Comparison of ENCODE assay signal across 8 mouse cellular contexts in genomic region chr13:35026879-35027278, GRCm38 (mm10). TPM values are rescaled to one million over a fixed set of nuclear protein-coding genes. Genes with fewer than 3 reads are reported as not detected.
DNase-seq lines count a peak whose midpoint lies in the region; ATAC-seq lines count a peak whose summit lies in the region.

Gene Eci2 (minus strand): TSS chr13:35027096.

- no peak within 1 kb of the TSS for H3K27ac ChIP-seq in embryonic facial prominence, embryonic 14.5 days (replicated peaks; ENCODE audit: low read depth, low read length)
- H3K27ac ChIP-seq in heart, embryonic 12.5 days (ENCODE audit: poor library complexity, severe bottlenecking), result no peak within 1 kb of the TSS
- no peak within 1 kb of the TSS for H3K27ac ChIP-seq in kidney, embryonic 15.5 days
- H3K27ac ChIP-seq in liver, embryonic 16.5 days (ENCODE audit: low read length), result no peak within 1 kb of the TSS
- H3K27ac ChIP-seq in neural tube, embryonic 13.5 days (replicated peaks), result no peak within 1 kb of the TSS

- no peaks in the 10 kb centered on the region for H3K36me3 ChIP-seq in embryonic facial prominence, embryonic 14.5 days (ENCODE audit: control insufficient read depth, insufficient read depth, low read length)
- no peaks in the 10 kb centered on the region for H3K36me3 ChIP-seq in heart, embryonic 12.5 days
- no peaks in the 10 kb centered on the region for H3K36me3 ChIP-seq in kidney, embryonic 15.5 days
- H3K36me3 ChIP-seq in liver, embryonic 16.5 days (ENCODE audit: control insufficient read depth, insufficient read depth), result no peaks in the 10 kb centered on the region
- no peaks in the 10 kb centered on the region for H3K36me3 ChIP-seq in neural tube, embryonic 13.5 days

- ATAC-seq in embryonic facial prominence, embryonic 14.5 days (ENCODE audit: low read depth), result no peak
- no peak for ATAC-seq in heart, embryonic 12.5 days (ENCODE audit: insufficient number of reproducible peaks, low FRiP score)
- no peak for ATAC-seq in kidney, embryonic 15.5 days (replicated peaks; ENCODE audit: low FRiP score)
- no peak for ATAC-seq in liver, embryonic 16.5 days (ENCODE audit: low read depth)
- ATAC-seq in neural tube, embryonic 13.5 days (ENCODE audit: low read depth), result no peak

- DNase-seq in CD4-positive helper T cell, adult 2 months (ENCODE audit: low read depth, low spot score), result peak; percentile 56
- peak; percentile 82 for DNase-seq in R1 (ENCODE audit: low read depth, low spot score)
- peak; percentile 56 for DNase-seq in embryonic facial prominence, embryonic 14.5 days (ENCODE audit: low spot score)
- DNase-seq in frontal cortex, postnatal 14 days (ENCODE audit: low spot score in 2 of 2), result no peak

- H3K4me3 ChIP-seq in embryonic facial prominence, embryonic 14.5 days (ENCODE audit: low read depth, low read length), result peak within 1 kb of the TSS; percentile 25
- H3K4me3 ChIP-seq in heart, embryonic 12.5 days, result peak within 1 kb of the TSS; percentile 40
- peak within 1 kb of the TSS; percentile 26 for H3K4me3 ChIP-seq in kidney, embryonic 15.5 days (replicated peaks)
- H3K4me3 ChIP-seq in liver, embryonic 16.5 days (ENCODE audit: low read depth, low read length), result no peak within 1 kb of the TSS; the same call in 1 of the 2 replicates
- H3K4me3 ChIP-seq in neural tube, embryonic 13.5 days, result peak within 1 kb of the TSS; percentile 14; the same call in 1 of the 2 replicates

- H3K4me1 ChIP-seq in embryonic facial prominence, embryonic 14.5 days (ENCODE audit: control insufficient read depth, insufficient read depth, low read length), result no peaks in the 10 kb centered on the region
- H3K4me1 ChIP-seq in heart, embryonic 12.5 days (replicated peaks), result no peaks in the 10 kb centered on the region
- no peaks in the 10 kb centered on the region for H3K4me1 ChIP-seq in kidney, embryonic 15.5 days
- no peaks in the 10 kb centered on the region for H3K4me1 ChIP-seq in liver, embryonic 16.5 days (ENCODE audit: control insufficient read depth, low read depth, low read length)
- no peaks in the 10 kb centered on the region for H3K4me1 ChIP-seq in neural tube, embryonic 13.5 days (replicated peaks)

- H3K9ac ChIP-seq in embryonic facial prominence, embryonic 14.5 days (ENCODE audit: low read depth, low read length), result no peak within 1 kb of the TSS; the same call in 1 of the 2 replicates
- H3K9ac ChIP-seq in heart, embryonic 12.5 days, result no peak within 1 kb of the TSS
- H3K9ac ChIP-seq in kidney, embryonic 15.5 days, result no peak within 1 kb of the TSS
- H3K9ac ChIP-seq in liver, embryonic 16.5 days (ENCODE audit: low read depth, low read length), result no peak within 1 kb of the TSS
- H3K9ac ChIP-seq in neural tube, embryonic 13.5 days, result no peak within 1 kb of the TSS

- H3K9me3 ChIP-seq in embryonic facial prominence, embryonic 14.5 days (ENCODE audit: control insufficient read depth, low read length), result no peaks in the 10 kb centered on the region
- H3K9me3 ChIP-seq in heart, embryonic 12.5 days (replicated peaks), result no peaks in the 10 kb centered on the region
- no peaks in the 10 kb centered on the region for H3K9me3 ChIP-seq in kidney, embryonic 15.5 days (replicated peaks)
- no peaks in the 10 kb centered on the region for H3K9me3 ChIP-seq in liver, embryonic 16.5 days (replicated peaks; ENCODE audit: control insufficient read depth, low read length)
- H3K9me3 ChIP-seq in neural tube, embryonic 13.5 days, result no peaks in the 10 kb centered on the region

- 7% methylated on average over 6 of the region's 6 CpGs for WGBS in embryonic facial prominence, embryonic 14.5 days
- 5% methylated on average over 6 of the region's 6 CpGs for WGBS in heart, embryonic 12.5 days
- 13% methylated on average over 6 of the region's 6 CpGs for WGBS in kidney, embryonic 15.5 days
- 3% methylated on average over 6 of the region's 6 CpGs for WGBS in liver, embryonic 16.5 days (ENCODE audit: insufficient replicate concordance)
- 15% methylated on average over 6 of the region's 6 CpGs for WGBS in neural tube, embryonic 13.5 days

- H3K27me3 ChIP-seq in embryonic facial prominence, embryonic 14.5 days (replicated peaks; ENCODE audit: control insufficient read depth, insufficient read depth, low read length), result no peaks in the 10 kb centered on the region
- H3K27me3 ChIP-seq in heart, embryonic 12.5 days (replicated peaks), result no peaks in the 10 kb centered on the region
- H3K27me3 ChIP-seq in kidney, embryonic 15.5 days, result no peaks in the 10 kb centered on the region
- H3K27me3 ChIP-seq in liver, embryonic 16.5 days (ENCODE audit: control insufficient read depth, insufficient read depth, low read depth, low read length), result no peaks in the 10 kb centered on the region
- H3K27me3 ChIP-seq in neural tube, embryonic 13.5 days, result no peaks in the 10 kb centered on the region

- peak within 1 kb of the TSS; percentile 42 for H3K4me2 ChIP-seq in embryonic facial prominence, embryonic 14.5 days (ENCODE audit: low read depth, low read length)
- H3K4me2 ChIP-seq in heart, embryonic 12.5 days, result peak within 1 kb of the TSS; percentile 55
- peak within 1 kb of the TSS; percentile 47 for H3K4me2 ChIP-seq in kidney, embryonic 15.5 days
- H3K4me2 ChIP-seq in liver, embryonic 16.5 days (ENCODE audit: low read depth, low read length), result peak within 1 kb of the TSS; percentile 21; the same call in 1 of the 2 replicates
- peak within 1 kb of the TSS; percentile 37; the same call in 1 of the 2 replicates for H3K4me2 ChIP-seq in neural tube, embryonic 13.5 days

RNA-seq across cellular contexts. Expression of gene Eci2, which starts in this region (rescaled TPM):
- 129 and 147 TPM in 2 replicates for polyA plus RNA-seq in embryonic facial prominence, embryonic 14.5 days (2014; fragmentation: Nextera tagmentation; extraction: Ambion mirVana)
- 107 and 111 TPM in 2 replicates for polyA plus RNA-seq in heart, embryonic 12.5 days (2016; fragmentation: Nextera tagmentation; extraction: Ambion mirVana)
- polyA plus RNA-seq in kidney, embryonic 15.5 days (2015; fragmentation: Nextera tagmentation; extraction: Ambion mirVana), result 126 and 131 TPM in 2 replicates
- polyA plus RNA-seq in liver, embryonic 16.5 days (2015; fragmentation: Nextera tagmentation; extraction: Ambion mirVana), result 46.4 and 48.7 TPM in 2 replicates
- polyA plus RNA-seq in neural tube, embryonic 13.5 days (2015; fragmentation: Nextera tagmentation; extraction: Ambion mirVana), result 120 and 127 TPM in 2 replicates

Comparison
In these comparisons a context has a peak if more than half of its experiments do, and no peak if none do; other contexts are left out.
1. DNase-seq: peak in CD4-positive helper T cell, adult 2 months (single experiment), R1 (single experiment) and embryonic facial prominence, embryonic 14.5 days (single experiment); none in frontal cortex, postnatal 14 days (0 of 2).
2. Peak in every context shown above with its lines, with median percentiles within 50 percentile points of each other: H3K4me2 ChIP-seq.